Mouse (Mus musculus) Patski (cell line): ENCODE results near the gene Arpc1b. TPM values are rescaled to one million over a fixed set of nuclear protein-coding genes. Genes with fewer than 3 reads are reported as not detected.

Experiments used
- ATAC-seq: fragments of 100-300 bp; one replicate; pipeline ENCODE4 v1.8.0; 2021
- CTCF ChIA-PET: fragments of 350-600 bp; sonication (Branson Sonifier 250); formaldehyde crosslinking; loops from one replicate; lab custom pipeline; 2022; ENCODE audit warnings: inconsistent platforms; lab: Charles Lee
- POLR2A ChIA-PET: fragments of 350-600 bp; sonication (Branson Sonifier 250); formaldehyde crosslinking; loops from one replicate; lab custom pipeline; 2022; ENCODE audit warnings: antibody characterized with exemption, inconsistent platforms; lab: Charles Lee
- DNase-seq: peaks from one replicate; pipeline ENCODE4 v3.0.0-alpha.2; 2011; ENCODE audit warnings: low read depth, low spot score
- H3K27me3 ChIP-seq: fragments of 371-371 bp; one replicate; pipeline ENCODE4 v1.5.1; 2021
- CTCF ChIP-seq: fragments of 100-300 bp; IDR thresholded peaks from one replicate; pipeline ENCODE4 v1.5.1; 2021
- in situ Hi-C: fragments of 300-500 bp; cut with MboI; formaldehyde crosslinking; loops from 3 replicates; pipeline ENCODE4 v1.11.1; 2018; ENCODE audit warnings: low pct_unique_long_range_greater_than_20kb, mixed read lengths
- polyA plus RNA-seq: library from polyadenylated mRNA; unstranded; gene quantifications from one replicate; pipeline ENCODE4 v1.2.3, GENCODE M21; 2021

The Arpc1b gene
- polyA plus RNA-seq, 1 experiment from 2014 or later: 707 TPM

- DNase-seq (no peak), ATAC-seq (no peak)
- ChIA-PET CTCF (interaction anchor here (1.4 to 1.5 kb wide), 2 partner anchors 10 to 24 kb away, joined by 3 to 5 read pairs; no protein-coding TSS in a partner anchor), POLR2A (interaction anchor here (0.6 to 1.1 kb wide), 3 partner anchors 15 to 29 kb away, joined by 3 to 4 read pairs (median 4); partner anchors contain the start of genes Arpc1a and Kpna7)
- H3K27me3 ChIP-seq: no peaks in the 10 kb centered on the region
- in situ Hi-C loops: no loop called here
- TF ChIP-seq CTCF: no peak
Measured at GRCm38 (mm10) chr5:145112566-145112965, 1.4 kb upstream of the Arpc1b start.

DNA sequence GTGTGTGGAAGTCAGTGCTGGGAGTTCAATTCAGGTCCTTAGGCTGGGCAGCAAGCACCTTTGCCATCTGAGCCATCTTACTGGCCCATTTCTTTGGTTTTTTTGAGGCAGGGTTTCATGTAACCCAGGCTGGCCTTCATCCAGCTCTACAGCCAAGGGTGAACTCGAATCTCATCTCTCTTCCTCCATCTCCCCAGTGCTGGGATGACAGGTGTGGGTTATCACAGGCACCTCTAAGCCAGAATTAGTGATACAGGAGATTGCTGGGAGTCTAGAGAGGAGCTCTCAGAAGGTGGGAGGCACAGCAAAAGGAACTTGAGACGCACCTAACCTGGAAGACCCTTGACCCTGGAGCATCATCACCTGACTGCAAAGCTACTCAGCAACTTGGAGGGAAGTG, 599 bp upstream of the Arpc1b start:
- TF ChIP-seq CTCF: no peak
- ChIA-PET POLR2A (interaction anchor here (1.4 kb wide), 1 partner anchor 30 kb away, joined by 9 read pairs; the partner anchor contains the start of genes Arpc1a and Kpna7), CTCF (no interaction called here)
- in situ Hi-C loops: no loop called here
- DNase-seq (no peak), ATAC-seq (no peak)
- no peaks in the 10 kb centered on the region for H3K27me3 ChIP-seq

DNA sequence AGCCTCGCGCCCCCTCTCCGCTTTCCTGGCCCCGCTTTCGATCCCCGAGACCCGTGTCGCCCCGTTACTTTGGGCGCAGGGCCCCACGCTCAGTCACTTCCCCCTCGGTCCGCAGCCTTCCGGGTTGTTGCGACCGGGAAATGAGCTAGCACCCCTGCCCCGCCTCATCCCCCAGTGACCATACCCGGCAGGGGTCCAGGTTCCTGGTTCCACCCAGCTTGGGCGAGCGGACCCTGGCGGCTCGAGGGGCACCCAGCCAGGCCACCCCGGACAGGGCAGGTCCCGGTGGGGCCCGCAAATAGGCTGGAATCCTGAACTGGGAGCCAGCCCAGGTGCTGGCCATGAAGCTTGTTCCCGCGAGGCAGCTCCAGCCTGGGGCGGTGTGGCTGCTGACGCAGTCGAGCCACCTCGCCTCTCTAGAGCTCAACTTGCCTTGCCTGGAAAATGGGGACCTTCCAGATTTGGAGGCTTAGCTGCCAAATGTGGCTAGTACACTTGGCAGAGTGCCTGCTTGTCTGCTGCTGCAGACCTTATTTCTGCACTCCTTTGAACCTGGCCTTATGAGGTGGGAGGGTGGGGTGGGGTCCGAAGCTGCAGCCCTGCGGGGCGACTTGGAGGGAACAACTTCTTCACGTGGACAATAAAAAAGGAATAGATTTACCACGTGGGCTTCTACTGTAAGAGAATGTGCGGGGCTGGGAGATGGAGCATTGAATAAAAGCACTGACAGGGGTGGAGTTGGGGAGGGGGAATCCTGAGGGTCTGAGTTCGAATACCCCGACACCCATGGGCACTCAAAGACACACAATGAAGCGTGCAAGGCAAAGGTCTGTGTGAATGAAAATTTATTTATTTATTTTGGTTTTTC, 825 bp downstream of the Arpc1b start:
- TF ChIP-seq CTCF: no peak
- CTCF ChIA-PET: interaction anchor here (1.3 kb wide), 2 partner anchors 22 to 26 kb away, joined by 3 to 4 read pairs; no protein-coding TSS in a partner anchor
- POLR2A ChIA-PET: interaction anchor here (0.5 to 1.4 kb wide), 6 partner anchors 9 to 75 kb away, joined by 3 to 9 read pairs (median 3); partner anchors contain the start of genes Arpc1a and Kpna7
- in situ Hi-C loops: no loop called here
- DNase-seq (no peak), ATAC-seq (peak; percentile 58)
- no peaks in the 10 kb centered on the region for H3K27me3 ChIP-seq

- in situ Hi-C loops: no loop called here
- ChIA-PET CTCF (interaction anchor here (1.3 kb wide), 2 partner anchors 21 to 26 kb away, joined by 3 to 4 read pairs; no protein-coding TSS in a partner anchor), POLR2A (interaction anchor here (0.6 kb wide), 1 partner anchor 74 kb away, joined by 4 read pairs; no protein-coding TSS in a partner anchor)
- no peak for DNase-seq
- TF ChIP-seq CTCF: no peak
- no peak for ATAC-seq
- no peaks in the 10 kb centered on the region for H3K27me3 ChIP-seq
Measured at GRCm38 (mm10) chr5:145115736-145116135, 1.7 kb downstream of the Arpc1b start.

DNA sequence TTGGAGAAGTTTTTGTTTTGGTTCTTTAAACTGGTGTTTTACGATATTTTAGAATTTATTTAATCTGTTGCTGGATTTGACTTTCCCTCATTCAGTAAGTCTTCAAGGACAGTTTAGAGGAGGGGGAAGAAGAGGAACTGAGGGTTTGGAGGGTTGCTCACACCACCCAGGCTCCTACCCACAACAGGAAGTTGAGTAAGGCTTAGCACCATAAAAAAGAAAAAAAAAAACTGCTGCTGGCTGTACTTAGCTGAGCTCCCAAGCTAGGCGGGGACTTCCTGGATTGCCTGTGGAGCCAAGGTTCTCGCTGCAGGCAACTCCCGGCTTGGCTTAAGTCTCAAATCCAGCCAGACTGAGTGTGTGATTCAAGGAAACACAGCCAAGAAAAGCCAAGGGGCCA, 2.3 kb downstream of the Arpc1b start:
- no peak for TF ChIP-seq CTCF
- POLR2A ChIA-PET: interaction anchor here (1.0 kb wide), 1 partner anchor 14 kb away, joined by 6 read pairs; no protein-coding TSS in a partner anchor

DNA sequence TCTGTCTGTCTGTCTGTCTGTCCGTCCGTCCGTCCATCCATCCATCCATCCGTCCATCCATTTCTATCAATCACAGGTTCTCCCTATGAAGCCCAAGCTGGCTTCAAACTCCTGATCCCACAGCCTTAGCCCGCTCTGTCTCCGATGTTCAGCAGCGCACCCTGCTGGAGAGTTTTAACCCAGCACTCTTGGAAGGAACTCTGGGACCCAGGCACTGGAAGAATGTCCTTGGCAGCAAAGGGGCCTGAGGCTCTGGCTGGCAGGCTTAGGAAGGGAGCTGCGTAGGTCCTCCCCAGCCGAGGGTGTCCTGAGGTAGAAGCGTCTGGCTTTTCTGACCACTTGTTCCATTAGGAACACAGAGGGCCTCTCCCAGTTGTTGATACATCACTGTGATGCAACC, 2.9 kb downstream of the Arpc1b start:
- in situ Hi-C loops: no loop called here
- ATAC-seq (peak; percentile 18), DNase-seq (no peak)
- CTCF ChIA-PET: interaction anchor here (1.0 kb wide), 1 partner anchor 10 kb away, joined by 6 read pairs; no protein-coding TSS in a partner anchor
- TF ChIP-seq CTCF: no peak
- H3K27me3 ChIP-seq: no peaks in the 10 kb centered on the region
- POLR2A ChIA-PET: interaction anchor here (0.9 to 1.0 kb wide), 2 partner anchors 12 to 13 kb away, joined by 3 to 6 read pairs; no protein-coding TSS in a partner anchor

More for the DNA sequence above, 2.3 kb downstream of the Arpc1b start:
- CTCF ChIA-PET: interaction anchor here (1.0 kb wide), 1 partner anchor 11 kb away, joined by 6 read pairs; no protein-coding TSS in a partner anchor
- ATAC-seq (peak; percentile 57), DNase-seq (peak; percentile 84)
- no peaks in the 10 kb centered on the region for H3K27me3 ChIP-seq
- in situ Hi-C loops: no loop called here

- ChIA-PET POLR2A (interaction anchor here (0.9 kb wide), 1 partner anchor 11 kb away, joined by 3 read pairs; no protein-coding TSS in a partner anchor), CTCF (no interaction called here)
- no peak for TF ChIP-seq CTCF
- no peak for DNase-seq
- in situ Hi-C loops: no loop called here
- ATAC-seq: no peak
- H3K27me3 ChIP-seq: no peaks in the 10 kb centered on the region
Measured at GRCm38 (mm10) chr5:145118005-145118404, 4.0 kb downstream of the Arpc1b start.

GRCm38 (mm10) chr5:145118461-145118860, 4.4 kb downstream of the Arpc1b start:
- ATAC-seq: no peak

DNA sequence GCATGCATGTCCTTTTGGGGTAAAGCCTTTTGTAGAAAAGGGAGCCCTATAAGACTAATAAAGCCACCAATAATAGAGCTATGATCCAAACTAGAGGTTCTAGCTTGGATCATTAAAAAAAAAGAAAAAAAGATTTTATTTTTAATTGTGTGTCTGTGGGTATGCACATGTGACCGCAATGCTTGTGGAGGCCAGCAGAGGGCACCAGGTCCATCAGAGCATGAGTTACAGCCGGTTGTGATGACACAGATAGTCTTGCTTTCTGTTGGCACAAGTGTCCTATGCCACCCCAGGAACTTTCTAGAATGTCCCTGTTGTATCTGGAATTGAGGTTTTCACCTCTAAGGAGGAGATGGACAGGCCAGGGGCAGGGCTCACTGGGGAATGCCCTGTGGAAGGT, 5.4 kb downstream of the Arpc1b start:
- TF ChIP-seq CTCF: no peak
- ChIA-PET CTCF (no interaction called here), POLR2A (interaction anchor here (0.7 to 0.9 kb wide), 3 partner anchors 8 to 14 kb away, joined by 3 to 4 read pairs (median 3); no protein-coding TSS in a partner anchor)
- no peaks in the 10 kb centered on the region for H3K27me3 ChIP-seq
- no peak for DNase-seq
- in situ Hi-C loops: no loop called here
- ATAC-seq: no peak

More at GRCm38 (mm10) chr5:145118461-145118860, 4.4 kb downstream of the Arpc1b start:
- in situ Hi-C loops: no loop called here
- ChIA-PET POLR2A (interaction anchor here (0.7 kb wide), 1 partner anchor 10 kb away, joined by 4 read pairs; no protein-coding TSS in a partner anchor), CTCF (no interaction called here)
- no peak for TF ChIP-seq CTCF
- no peaks in the 10 kb centered on the region for H3K27me3 ChIP-seq
- DNase-seq: no peak

- ChIA-PET CTCF (interaction anchor here (0.8 kb wide), 1 partner anchor 10 kb away, joined by 3 read pairs; no protein-coding TSS in a partner anchor), POLR2A (interaction anchor here (1.0 kb wide), 1 partner anchor 38 kb away, joined by 3 read pairs; the partner anchor contains the start of gene Arpc1a)
- no peak for DNase-seq
- no peak for TF ChIP-seq CTCF
- no peaks in the 10 kb centered on the region for H3K27me3 ChIP-seq
- in situ Hi-C loops: no loop called here
- no peak for ATAC-seq
Measured at GRCm38 (mm10) chr5:145120921-145121320, 6.9 kb downstream of the Arpc1b start.
